Mouse (Mus musculus) adrenal gland, postnatal 25 days (tissue): ENCODE results near the gene Samd14. TPM values are rescaled to one million over a fixed set of nuclear protein-coding genes. Genes with fewer than 3 reads are reported as not detected.

Source experiments
- DNase-seq: peaks from one replicate; pipeline ENCODE4 v3.0.0; 2021; ENCODE audit warnings: mixed read lengths
- total RNA-seq: library from RNA; stranded (reverse); gene quantifications from 2 replicates; pipeline ENCODE4 v1.2.3, GENCODE M21; 2021

Gene Samd14
- total RNA-seq, 1 experiment from 2014 or later: 4.4 TPM

DNA sequence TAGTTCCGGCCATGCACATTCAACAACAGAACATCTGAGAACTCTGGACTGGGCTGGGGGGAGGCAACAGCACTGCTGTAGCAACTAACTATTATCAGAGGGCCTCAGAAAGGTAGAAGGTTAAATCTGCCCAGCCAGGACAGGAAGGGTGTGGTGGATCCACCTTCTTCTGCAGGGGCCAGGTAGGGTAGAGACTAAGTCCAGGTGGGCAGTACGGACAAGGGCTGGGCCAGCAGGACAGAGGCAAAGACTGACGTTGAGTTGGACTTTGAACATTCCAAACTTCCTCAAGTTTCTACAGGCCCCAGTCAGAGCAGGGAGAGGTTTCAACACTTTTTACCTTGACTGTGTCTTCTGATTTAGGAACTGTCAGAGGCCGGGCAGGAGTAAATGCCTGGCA, 65.0 kb downstream of the Samd14 start:
- DNase-seq: no peak

DNA sequence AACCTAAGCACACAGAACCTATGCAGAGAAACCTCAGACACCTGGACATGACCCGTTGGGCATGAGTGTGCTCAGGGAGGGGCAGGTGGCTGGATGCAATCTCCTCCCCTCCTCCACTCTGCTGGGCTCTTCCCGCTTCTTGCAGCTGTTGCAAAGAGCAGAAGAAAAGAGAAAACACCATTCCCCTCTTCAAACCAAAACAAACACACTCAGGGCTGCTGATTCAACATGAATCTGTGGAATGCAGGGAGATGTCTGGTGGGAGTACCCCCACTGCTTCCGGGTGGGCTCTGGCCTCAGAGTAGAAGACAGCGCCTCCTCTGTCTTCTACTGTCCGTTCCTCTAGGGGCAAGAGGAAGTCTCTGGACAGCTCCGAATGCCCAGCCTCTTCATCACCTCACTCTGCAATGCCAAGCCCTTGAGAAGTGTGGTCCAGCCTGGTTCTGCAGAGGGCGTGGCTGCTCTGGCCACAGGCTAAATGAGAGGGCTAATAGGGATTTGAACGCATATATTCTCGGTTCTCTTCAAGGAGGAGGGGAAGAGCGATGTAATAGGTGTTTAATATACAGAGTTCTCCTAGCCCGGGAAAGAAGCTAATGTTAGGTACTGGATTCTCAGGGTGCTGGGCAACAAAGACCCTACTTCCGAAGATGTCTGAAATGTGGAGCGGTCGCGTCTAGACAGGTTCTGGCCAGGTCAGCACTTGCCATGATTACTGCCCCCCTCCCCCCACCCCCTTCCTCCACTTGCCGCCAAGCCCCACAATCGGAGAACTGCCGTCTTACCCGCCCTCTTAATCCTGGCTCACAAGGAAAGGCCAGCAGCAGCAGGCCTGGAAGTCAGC, 65.7 kb downstream of the Samd14 start:
- DNase-seq: no peak

Other genes starting within 250 kb of the Samd14 start
- not detected in 2 replicates for gene Tmem92, start 227.2 kb upstream of the Samd14 start, total RNA-seq
- gene Col1a1, start 73.7 kb upstream of the Samd14 start, total RNA-seq: 74.0 and 116 TPM in 2 replicates
- not detected in 2 replicates for gene Hils1, start 42.3 kb upstream of the Samd14 start, total RNA-seq
- gene Sgca, start 33.6 kb upstream of the Samd14 start, total RNA-seq: not detected in 2 replicates
- gene Ppp1r9b, start 18.8 kb upstream of the Samd14 start, total RNA-seq: 125 and 146 TPM in 2 replicates
- gene Pdk2, start 31.5 kb downstream of the Samd14 start, total RNA-seq: 82.9 and 86.4 TPM in 2 replicates
- gene Itga3, start 66.9 kb downstream of the Samd14 start, total RNA-seq: 36.8 and 40.7 TPM in 2 replicates
- gene Dlx3, start 110.2 kb downstream of the Samd14 start, total RNA-seq: not detected in 2 replicates
- not detected in 2 replicates for gene Dlx4, start 136.4 kb downstream of the Samd14 start, total RNA-seq